Mouse (Mus musculus) kidney, postnatal 0 days (tissue): ENCODE data around the gene Sptbn1. TPM values are rescaled to one million over a fixed set of nuclear protein-coding genes. Genes with fewer than 3 reads are reported as not detected.
A peak's percentile ranks its signal among the peaks of the same experiment; 100 is the strongest.

ENCODE experiments used
- ATAC-seq: fragments of 200-750 bp; cut with Nextera tagmentation; replicated peaks from 2 replicates; pipeline ENCODE4 v1.8.0; 2017; ENCODE audit warnings: low read depth, moderate number of reproducible peaks, moderate TSS enrichment, moderate library complexity; ENCODE audit not compliant: low FRiP score
- DNase-seq: peaks from one replicate; pipeline ENCODE4 v3.0.0-alpha.2; 2016; ENCODE audit warnings: low spot score
- H3K27ac ChIP-seq: fragments of 300-500 bp; sonication (generic); 2 replicates; pipeline ENCODE4 v1.5.1; 2014; ENCODE audit warnings: mild to moderate bottlenecking
- H3K27me3 ChIP-seq: fragments of 300-500 bp; sonication (generic); 2 replicates; pipeline ENCODE4 v1.6.1; 2014; ENCODE audit warnings: low read length, mixed read lengths; ENCODE audit not compliant: insufficient read depth
- H3K36me3 ChIP-seq: fragments of 300-500 bp; sonication (generic); 2 replicates; pipeline ENCODE4 v1.6.1; 2014; ENCODE audit warnings: low read length, mixed read lengths; ENCODE audit not compliant: insufficient read depth
- H3K4me1 ChIP-seq: fragments of 300-500 bp; sonication (generic); replicated peaks from 2 replicates; pipeline ENCODE4 v1.6.1; 2014; ENCODE audit warnings: antibody characterized with exemption, low read length, mixed read lengths; ENCODE audit not compliant: insufficient read depth
- H3K4me2 ChIP-seq: fragments of 300-500 bp; sonication (generic); 2 replicates; pipeline ENCODE4 v1.6.1; 2014; ENCODE audit warnings: mild to moderate bottlenecking, low read length, moderate library complexity, mixed read lengths
- H3K4me3 ChIP-seq: fragments of 300-500 bp; sonication (generic); replicated peaks from 2 replicates; pipeline ENCODE4 v1.5.1; 2014; ENCODE audit warnings: low read depth, low read length
- H3K9ac ChIP-seq: fragments of 300-500 bp; sonication (generic); 2 replicates; pipeline ENCODE4 v1.6.1; 2014; ENCODE audit warnings: low read depth, low read length
- H3K9me3 ChIP-seq: fragments of 300-500 bp; sonication (generic); replicated peaks from 2 replicates; pipeline ENCODE4 v1.6.1; 2016; ENCODE audit warnings: low read length, inconsistent platforms, mixed read lengths
- CTCF ChIP-seq: IDR thresholded peaks from 2 replicates; pipeline ENCODE4 v1.5.1; 2016; ENCODE audit warnings: antibody characterized with exemption, low read depth, mild to moderate bottlenecking, moderate library complexity
- WGBS: fragments of 180-500 bp; shearing (Covaris S2); extraction: QIAGEN DNeasy Blood & Tissue Kit; methylation state at CpG from one replicate; pipeline ENCODE4 v1.1.7; 2014; 5-methylcytosine and 5-hydroxymethylcytosine counted together
- polyA plus RNA-seq: library from polyadenylated mRNA; unstranded; fragments of >200 nt; fragmentation: Nextera tagmentation; extraction: Ambion mirVana; gene quantifications from 2 replicates; pipeline ENCODE4 v1.2.1, GENCODE M21; 2015

Sptbn1 gene
- polyA plus RNA-seq, 1 experiment from 2014 or later = 119 TPM

GRCm38 (mm10) chr11:30235666-30236065 is 32.3 kb downstream of the Sptbn1 start:
- DNase-seq = no peak

GRCm38 (mm10) chr11:30235218-30235617 is 32.8 kb downstream of the Sptbn1 start:
- TF ChIP-seq CTCF = no peak
- 89% methylated on average over 2 of the region's 2 CpGs for WGBS
- ATAC-seq (no peak), DNase-seq (no peak)
- Histone ChIP-seq H3K9ac (no peak overlapping the region), H3K27me3 (no peaks in the 10 kb centered on the region), H3K4me3 (no peak overlapping the region), H3K36me3 (no peaks in the 10 kb centered on the region), H3K9me3 (no peaks in the 10 kb centered on the region), H3K27ac (no peak overlapping the region), H3K4me2 (no peak overlapping the region), H3K4me1 (peaks cover 21% of the 10 kb centered on the region)

More at GRCm38 (mm10) chr11:30235666-30236065, 32.3 kb downstream of the Sptbn1 start:
- Histone ChIP-seq H3K4me1 (peaks cover 18% of the 10 kb centered on the region), H3K9ac (no peak overlapping the region), H3K4me3 (no peak overlapping the region), H3K27ac (no peak overlapping the region), H3K9me3 (no peaks in the 10 kb centered on the region), H3K4me2 (no peak overlapping the region), H3K36me3 (no peaks in the 10 kb centered on the region), H3K27me3 (no peaks in the 10 kb centered on the region)
- no peak for TF ChIP-seq CTCF
- no peak for ATAC-seq

DNA sequence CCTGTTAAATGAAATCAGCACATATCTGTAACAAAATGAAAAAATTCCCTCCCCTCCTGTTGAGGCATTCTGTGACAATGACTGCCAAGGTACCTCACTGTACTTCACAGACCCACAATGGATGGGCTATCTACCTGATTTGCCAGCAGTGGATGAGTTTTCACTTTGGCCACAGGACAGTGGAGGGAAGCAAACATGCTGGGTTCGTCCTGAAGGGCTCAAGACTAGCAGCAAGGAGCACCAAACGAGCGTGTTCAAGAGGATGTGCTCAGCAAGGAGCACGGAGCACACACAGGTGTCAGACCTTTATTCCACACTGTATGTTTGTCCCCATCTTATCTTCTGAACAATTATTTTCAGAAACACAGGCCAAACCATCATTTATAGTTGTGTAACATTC is 34.0 kb downstream of the Sptbn1 start:
- Histone ChIP-seq H3K36me3 (no peaks in the 10 kb centered on the region), H3K9ac (no peak overlapping the region), H3K9me3 (no peaks in the 10 kb centered on the region), H3K27ac (no peak overlapping the region), H3K4me1 (peaks cover 21% of the 10 kb centered on the region), H3K27me3 (no peaks in the 10 kb centered on the region), H3K4me2 (no peak overlapping the region), H3K4me3 (no peak overlapping the region)
- TF ChIP-seq CTCF = no peak
- WGBS = 90% methylated on average over 4 of the region's 4 CpGs
- DNase-seq = no peak
- ATAC-seq = no peak

- no peak for TF ChIP-seq CTCF
- no peak overlapping the region for H3K27ac ChIP-seq
- no peak overlapping the region for H3K4me2 ChIP-seq
- no peak for ATAC-seq
- peak; percentile 80 for DNase-seq
- WGBS = 63% methylated on average over 2 of the region's 2 CpGs
- no peak overlapping the region for H3K9ac ChIP-seq
- no peak overlapping the region for H3K4me3 ChIP-seq
- no peaks in the 10 kb centered on the region for H3K9me3 ChIP-seq
- H3K27me3 ChIP-seq = no peaks in the 10 kb centered on the region
- H3K4me1 ChIP-seq = peaks cover 21% of the 10 kb centered on the region
- H3K36me3 ChIP-seq = no peaks in the 10 kb centered on the region
Measured at GRCm38 (mm10) chr11:30232082-30232481, 35.9 kb downstream of the Sptbn1 start.

- Histone ChIP-seq H3K27ac (peak overlapping the region; percentile 85), H3K4me1 (peaks cover 21% of the 10 kb centered on the region), H3K9ac (no peak overlapping the region), H3K27me3 (no peaks in the 10 kb centered on the region), H3K4me2 (no peak overlapping the region), H3K9me3 (no peaks in the 10 kb centered on the region), H3K36me3 (no peaks in the 10 kb centered on the region), H3K4me3 (no peak overlapping the region)
- 85% methylated on average over 3 of the region's 3 CpGs for WGBS
- DNase-seq (no peak), ATAC-seq (no peak)
- TF ChIP-seq CTCF = no peak
Measured at GRCm38 (mm10) chr11:30231336-30231735, 36.6 kb downstream of the Sptbn1 start.

- Histone ChIP-seq H3K36me3 (no peaks in the 10 kb centered on the region), H3K27ac (peak overlapping the region; percentile 85), H3K9me3 (no peaks in the 10 kb centered on the region), H3K4me3 (no peak overlapping the region), H3K4me1 (peaks cover 25% of the 10 kb centered on the region), H3K4me2 (no peak overlapping the region), H3K9ac (no peak overlapping the region), H3K27me3 (no peaks in the 10 kb centered on the region)
- ATAC-seq (peak; percentile 89), DNase-seq (peak; percentile 31)
- no peak for TF ChIP-seq CTCF
- WGBS = 49% methylated on average over 4 of the region's 4 CpGs
Measured at GRCm38 (mm10) chr11:30230330-30230771, 37.6 kb downstream of the Sptbn1 start.

GRCm38 (mm10) chr11:30226756-30227155 is 41.2 kb downstream of the Sptbn1 start:
- no peak for TF ChIP-seq CTCF
- ATAC-seq (no peak), DNase-seq (no peak)
- Histone ChIP-seq H3K36me3 (no peaks in the 10 kb centered on the region), H3K4me2 (no peak overlapping the region), H3K27ac (no peak overlapping the region), H3K9me3 (no peaks in the 10 kb centered on the region), H3K9ac (no peak overlapping the region), H3K27me3 (no peaks in the 10 kb centered on the region), H3K4me3 (no peak overlapping the region), H3K4me1 (peaks cover 22% of the 10 kb centered on the region)
- 84% methylated on average over 2 of the region's 2 CpGs for WGBS
